Mouse (Mus musculus): ENCODE measurements around the gene 4930412O13Rik. TPM values are rescaled to one million over a fixed set of nuclear protein-coding genes. Genes with fewer than 3 reads are reported as not detected.

4930412O13Rik gene
- total RNA-seq, 2 experiments from 2014 or later = 4.4 to 6.5 TPM

GRCm38 (mm10) chr2:9896097-9896770 lies 15.2 kb downstream of the 4930412O13Rik start:
- no peak for DNase-seq (ENCODE audit: low spot score in 2 of 2)

GRCm38 (mm10) chr2:9897846-9898245 lies 16.8 kb downstream of the 4930412O13Rik start:
- no peak for DNase-seq (ENCODE audit: low spot score in 2 of 2)

- no peak for DNase-seq (ENCODE audit: low spot score in 2 of 2)
These were observed 23.0 kb downstream of the 4930412O13Rik start for GRCm38 (mm10) chr2:9903854-9904560.

DNA sequence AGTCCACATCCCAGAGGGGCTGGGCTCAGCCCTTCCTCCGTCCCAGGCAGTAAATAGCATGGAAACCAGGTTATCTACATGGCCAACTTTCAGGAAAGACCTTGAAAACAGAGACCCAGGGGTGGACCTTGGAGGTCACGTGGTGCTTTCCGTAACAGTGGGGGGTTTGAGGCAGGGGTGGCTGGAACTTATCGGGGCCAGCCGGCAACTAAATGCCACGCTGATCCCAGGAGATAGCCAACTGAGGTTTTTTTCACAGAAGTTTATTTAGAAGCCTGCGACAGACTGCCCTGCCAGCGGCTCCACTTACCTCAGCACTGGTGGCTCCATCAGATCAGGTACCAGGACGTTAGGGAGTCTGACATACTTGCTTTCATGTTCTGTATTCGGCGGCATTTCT lies 24.9 kb downstream of the 4930412O13Rik start:
- no peak for DNase-seq (ENCODE audit: low spot score in 2 of 2)

DNA sequence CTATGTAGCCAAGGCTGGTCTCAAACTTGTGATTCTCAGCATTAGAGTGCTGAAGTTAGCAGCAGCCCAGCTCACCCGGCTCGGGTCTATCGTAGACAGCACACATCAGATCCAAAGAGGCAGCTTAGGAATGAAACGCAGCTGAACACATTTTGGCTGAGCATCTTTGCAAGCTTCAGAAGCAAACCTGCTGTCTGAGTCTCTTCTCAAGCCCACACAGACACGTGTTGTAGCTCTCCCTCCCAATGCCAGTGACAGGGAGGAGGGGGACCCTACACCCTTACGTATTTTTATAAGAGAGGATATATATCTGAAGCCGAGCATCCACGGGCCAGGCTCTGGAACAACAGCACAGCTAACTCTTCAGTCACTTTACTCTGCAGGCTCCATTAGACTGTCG lies 36.5 kb downstream of the 4930412O13Rik start:
- no peak for DNase-seq (ENCODE audit: low spot score in 2 of 2)

DNA sequence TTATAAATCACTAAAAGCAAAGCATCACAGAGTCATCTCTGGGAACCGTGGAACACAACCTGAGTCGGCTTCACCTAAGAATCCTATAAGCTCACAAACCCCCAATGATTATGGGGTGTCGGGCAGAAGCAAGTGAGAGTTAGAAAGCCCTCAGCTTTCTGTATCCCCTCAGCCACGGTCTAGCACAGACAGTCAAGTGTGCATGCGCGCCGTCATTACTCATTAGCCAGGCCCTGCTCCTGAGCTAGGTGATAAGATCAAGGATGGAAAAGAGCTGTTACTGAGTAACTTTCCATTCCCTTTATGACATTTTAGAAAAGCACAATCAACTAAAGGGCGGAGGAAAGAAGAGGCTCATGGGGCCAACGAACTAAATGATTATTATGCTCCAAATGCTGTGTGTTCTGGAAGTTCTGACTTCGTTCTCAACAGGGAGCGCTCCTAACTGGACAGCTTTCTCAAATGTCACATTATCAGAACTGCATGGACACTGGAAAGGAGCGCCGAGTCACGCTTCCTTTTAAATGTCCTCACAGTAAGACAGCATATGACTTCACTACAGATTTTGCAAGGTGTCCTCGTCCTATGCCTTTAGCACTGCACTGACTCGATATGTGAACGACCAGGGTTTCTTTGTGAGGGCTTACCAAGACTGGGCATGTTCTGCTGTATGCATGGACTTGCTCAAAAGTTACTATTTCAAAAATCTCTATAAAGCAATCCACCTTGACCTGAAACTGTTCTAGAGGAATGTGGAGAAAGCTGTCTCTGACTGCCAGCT lies 37.8 kb downstream of the 4930412O13Rik start:
- no peak for DNase-seq (ENCODE audit: low spot score in 2 of 2)

GRCm38 (mm10) chr2:9926194-9926904 lies 45.3 kb downstream of the 4930412O13Rik start:
- DNase-seq (ENCODE audit: low spot score in 2 of 2) = no peak

- no peak for DNase-seq (ENCODE audit: low spot score in 2 of 2)
These were observed 45.8 kb downstream of the 4930412O13Rik start for GRCm38 (mm10) chr2:9926905-9927283.

Other genes starting within 250 kb of the 4930412O13Rik start
- 1 to 10 TPM in 1 of 2 experiments, under 1 TPM in 1; 0.87 to 2.3 TPM for gene 9230102O04Rik, start 8.3 kb downstream of the 4930412O13Rik start, total RNA-seq (2021)
- 10 to 100 TPM; 28.0 to 37.3 TPM for gene Gata3, start 8.8 kb downstream of the 4930412O13Rik start, total RNA-seq (2021)
- gene Taf3, start 167.3 kb downstream of the 4930412O13Rik start, total RNA-seq (2021) = 10 to 100 TPM; 11.2 to 11.9 TPM
- gene Atp5c1, start 199.3 kb downstream of the 4930412O13Rik start, total RNA-seq (2021) = 100 to 1,000 TPM; 368 to 376 TPM
- gene Kin, start 199.3 kb downstream of the 4930412O13Rik start, total RNA-seq (2021) = 10 to 100 TPM; 21.2 to 25.5 TPM